Mouse (Mus musculus): ENCODE data around the gene Thbs4. TPM values are rescaled to one million over a fixed set of nuclear protein-coding genes. Genes with fewer than 3 reads are reported as not detected.
"Not testable (repeated sequence)": the region's sequence is repeated elsewhere in the genome, so short reads cannot be mapped to it uniquely, and the experiment has no call there.

The Thbs4 gene
- 1 to 10 TPM; 3.4 to 3.6 TPM for total RNA-seq (2021)

- intact Hi-C loops (cut with DNase I) = no loop called here
- no peak for DNase-seq
Observed at GRCm38 (mm10) chr13:92794462-92795214, at the start of gene Thbs4. Thbs4 (minus strand) TSS chr13:92794818.

- intact Hi-C loops (cut with DNase I) = loop anchor here (1.0 kb wide), 1 partner anchor 8 kb away; no protein-coding TSS in a partner anchor
- no peak for DNase-seq
Observed at GRCm38 (mm10) chr13:92833162-92833561, 38.5 kb upstream of the Thbs4 start.

- no peak for DNase-seq
- intact Hi-C loops (cut with DNase I) = loop anchor here (2.0 kb wide), 1 partner anchor 16 kb away; the partner anchor contains the start of gene Mtx3
Observed at GRCm38 (mm10) chr13:92828820-92829219, 34.2 kb upstream of the Thbs4 start.

GRCm38 (mm10) chr13:92817357-92817756 is 22.7 kb upstream of the Thbs4 start:
- no peak for DNase-seq
- intact Hi-C loops (cut with DNase I) = no loop called here

GRCm38 (mm10) chr13:92816329-92816728 is 21.7 kb upstream of the Thbs4 start:
- DNase-seq = no peak
- intact Hi-C loops (cut with DNase I) = no loop called here

- DNase-seq; intact Hi-C loops (cut with DNase I): not testable (repeated sequence)
Observed at GRCm38 (mm10) chr13:92810592-92810991, 16.0 kb upstream of the Thbs4 start.

- intact Hi-C loops (cut with DNase I) = no loop called here
- no peak for DNase-seq
Observed at GRCm38 (mm10) chr13:92807849-92808248, 13.2 kb upstream of the Thbs4 start.

- DNase-seq = no peak
- intact Hi-C loops (cut with DNase I) = no loop called here
Observed at GRCm38 (mm10) chr13:92806785-92807184, 12.2 kb upstream of the Thbs4 start.

- intact Hi-C loops (cut with DNase I) = no loop called here
- no peak for DNase-seq
Observed at GRCm38 (mm10) chr13:92799306-92799925, 4.8 kb upstream of the Thbs4 start.

GRCm38 (mm10) chr13:92798830-92799229 is 4.2 kb upstream of the Thbs4 start:
- no peak for DNase-seq
- intact Hi-C loops (cut with DNase I) = no loop called here

- intact Hi-C loops (cut with DNase I) = no loop called here
- DNase-seq = no peak
Observed at GRCm38 (mm10) chr13:92793636-92794035, 982 bp downstream of the Thbs4 start.

GRCm38 (mm10) chr13:92791474-92791873 is 3.1 kb downstream of the Thbs4 start:
- DNase-seq = no peak
- intact Hi-C loops (cut with DNase I) = no loop called here

GRCm38 (mm10) chr13:92784311-92784710 is 10.3 kb downstream of the Thbs4 start:
- intact Hi-C loops (cut with DNase I) = no loop called here

GRCm38 (mm10) chr13:92783551-92783950 is 11.1 kb downstream of the Thbs4 start:
- intact Hi-C loops (cut with DNase I) = no loop called here
- no peak for DNase-seq

More at GRCm38 (mm10) chr13:92784311-92784710, 10.3 kb downstream of the Thbs4 start:
- no peak for DNase-seq

GRCm38 (mm10) chr13:92780927-92781326 is 13.7 kb downstream of the Thbs4 start:
- intact Hi-C loops (cut with DNase I) = no loop called here

GRCm38 (mm10) chr13:92780076-92780475 is 14.5 kb downstream of the Thbs4 start:
- intact Hi-C loops (cut with DNase I) = no loop called here
- no peak for DNase-seq

More at GRCm38 (mm10) chr13:92780927-92781326, 13.7 kb downstream of the Thbs4 start:
- no peak for DNase-seq

GRCm38 (mm10) chr13:92778642-92779041 is 16.0 kb downstream of the Thbs4 start:
- intact Hi-C loops (cut with DNase I) = no loop called here
- DNase-seq = no peak

GRCm38 (mm10) chr13:92775916-92776315 is 18.7 kb downstream of the Thbs4 start:
- no peak for DNase-seq
- intact Hi-C loops (cut with DNase I) = no loop called here

GRCm38 (mm10) chr13:92774887-92775286 is 19.7 kb downstream of the Thbs4 start:
- intact Hi-C loops (cut with DNase I) = no loop called here
- no peak for DNase-seq

- intact Hi-C loops (cut with DNase I) = no loop called here
- no peak for DNase-seq
Observed at GRCm38 (mm10) chr13:92772500-92772899, 22.1 kb downstream of the Thbs4 start.

- intact Hi-C loops (cut with DNase I) = no loop called here
- DNase-seq = no peak
Observed at GRCm38 (mm10) chr13:92771566-92771965, 23.1 kb downstream of the Thbs4 start.
